Mouse (Mus musculus) liver, adult 2 months (tissue): ENCODE results near the gene Gm21762. TPM values are rescaled to one million over a fixed set of nuclear protein-coding genes. Genes with fewer than 3 reads are reported as not detected.
"Not testable (repeated sequence)": the region's sequence is repeated elsewhere in the genome, so short reads cannot be mapped to it uniquely, and the experiment has no call there.

Source experiments
- DNase-seq: peaks from one replicate; pipeline ENCODE4 v3.0.0-alpha.2; 2011; ENCODE audit warnings: low read depth, low spot score; ENCODE audit errors: extremely low read depth
- H3K27ac ChIP-seq: fragments of 200-500 bp; replicated peaks from 2 replicates; pipeline ENCODE4 v1.5.1; 2012; ENCODE audit warnings: low read depth, mild to moderate bottlenecking, control low read depth, inconsistent platforms, low read length; ENCODE audit not compliant: insufficient read depth
- H3K27me3 ChIP-seq: fragments of 200-500 bp; 2 replicates; pipeline ENCODE4 v1.6.1; 2012; ENCODE audit warnings: mild to moderate bottlenecking, moderate library complexity, low read length, inconsistent platforms; ENCODE audit not compliant: control insufficient read depth, insufficient read depth
- H3K36me3 ChIP-seq: fragments of 200-500 bp; 2 replicates; pipeline ENCODE4 v1.6.1; 2012; ENCODE audit warnings: low read length, inconsistent platforms; ENCODE audit not compliant: control insufficient read depth, insufficient read depth
- H3K4me1 ChIP-seq: fragments of 200-500 bp; 2 replicates; pipeline ENCODE4 v1.6.1; 2011; ENCODE audit warnings: low read length; ENCODE audit not compliant: control insufficient read depth, insufficient read depth
- H3K4me3 ChIP-seq: fragments of 200-500 bp; 2 replicates; pipeline ENCODE4 v1.5.1; 2011; ENCODE audit warnings: low read depth, mild to moderate bottlenecking, control low read depth, low read length, moderate library complexity; ENCODE audit not compliant: insufficient read depth
- H3K79me2 ChIP-seq: fragments of 200-500 bp; 2 replicates; pipeline ENCODE4 v1.6.1; 2012; ENCODE audit warnings: inconsistent platforms, mild to moderate bottlenecking, low read length, moderate library complexity; ENCODE audit not compliant: control insufficient read depth, insufficient read depth
- H3K9ac ChIP-seq: fragments of 200-500 bp; 2 replicates; pipeline ENCODE4 v1.6.1; 2012; ENCODE audit warnings: low read depth, mild to moderate bottlenecking, control low read depth, inconsistent platforms, low read length
- WGBS: fragments of 180-500 bp; shearing (Covaris S2); methylation state at CpG from one replicate; pipeline ENCODE4 v1.1.7; 2018; 5-methylcytosine and 5-hydroxymethylcytosine counted together
- polyA plus RNA-seq: library from polyadenylated mRNA; depleted of rRNA; stranded (reverse); fragments of >200 nt; gene quantifications from 2 replicates; pipeline ENCODE4 v1.2.3, GENCODE M21; 2012; rRNA removed
- total RNA-seq: library from RNA; depleted of rRNA; stranded (reverse); fragments of >200 nt; gene quantifications from 2 replicates; pipeline ENCODE4 v1.2.3, GENCODE M21; 2014; rRNA removed

Gm21762 gene
- total RNA-seq (0.20 and 0.55 TPM in 2 replicates), polyA plus RNA-seq (0.18 TPM in 1 of 2 replicates, not detected in the other)

DNA sequence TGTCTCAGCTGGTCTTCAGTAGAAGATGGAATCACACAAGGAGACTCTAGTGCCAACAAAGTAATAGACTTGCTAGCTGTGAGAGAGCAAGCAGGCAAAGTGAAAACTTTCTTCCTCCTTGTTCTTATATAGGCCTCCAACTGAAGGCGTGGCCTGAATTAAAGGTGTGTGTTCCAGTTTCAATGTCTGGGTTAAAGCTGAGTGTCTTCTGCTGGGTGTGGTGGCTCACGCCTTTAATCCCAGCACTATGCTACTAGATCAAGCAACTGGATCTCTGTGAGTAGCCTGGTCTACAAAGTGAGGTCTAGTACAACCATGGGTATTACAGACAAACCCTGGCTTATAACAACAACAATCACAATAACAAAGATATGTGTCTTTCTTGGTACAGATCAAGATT, at the start of gene Gm21762:
Gene Gm21762 (minus strand): TSS at position 101 of the 400 bp plus-strand sequence.
- H3K4me1 ChIP-seq, H3K27ac ChIP-seq, H3K79me2 ChIP-seq, H3K36me3 ChIP-seq, DNase-seq, H3K9ac ChIP-seq, H3K4me3 ChIP-seq, H3K27me3 ChIP-seq: not testable (repeated sequence)
- no CpG with 5 or more reads among the region's 2 CpGs for WGBS

DNA sequence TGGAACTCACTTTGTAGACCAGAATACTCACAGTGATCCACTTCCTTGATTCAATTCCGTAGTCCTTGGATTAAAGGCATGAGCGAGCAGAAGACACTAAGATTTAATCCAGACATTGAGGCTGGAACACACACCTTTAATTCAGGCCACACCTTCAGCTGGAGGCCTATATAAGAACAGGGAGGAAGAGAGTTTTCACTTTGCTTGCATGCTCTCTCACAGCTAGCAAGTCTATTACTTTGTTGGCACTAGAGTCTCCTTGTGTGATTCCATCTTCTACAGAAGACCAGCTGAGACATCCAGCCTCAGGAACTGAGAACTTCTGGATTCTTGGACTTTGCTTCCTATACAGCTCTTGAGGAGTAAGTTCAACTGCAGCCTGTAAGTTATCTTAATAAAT, 47.1 kb upstream of the Gm21762 start, which contains the start of gene AF067061:
Gene AF067061 (plus strand): TSS at position 245 of the 400 bp plus-strand sequence.
- DNase-seq, H3K27me3 ChIP-seq, H3K4me1 ChIP-seq, H3K36me3 ChIP-seq, H3K9ac ChIP-seq, H3K27ac ChIP-seq, H3K4me3 ChIP-seq, H3K79me2 ChIP-seq: not testable (repeated sequence)
- WGBS, result 77% methylated on average over 2 of the region's 2 CpGs

DNA sequence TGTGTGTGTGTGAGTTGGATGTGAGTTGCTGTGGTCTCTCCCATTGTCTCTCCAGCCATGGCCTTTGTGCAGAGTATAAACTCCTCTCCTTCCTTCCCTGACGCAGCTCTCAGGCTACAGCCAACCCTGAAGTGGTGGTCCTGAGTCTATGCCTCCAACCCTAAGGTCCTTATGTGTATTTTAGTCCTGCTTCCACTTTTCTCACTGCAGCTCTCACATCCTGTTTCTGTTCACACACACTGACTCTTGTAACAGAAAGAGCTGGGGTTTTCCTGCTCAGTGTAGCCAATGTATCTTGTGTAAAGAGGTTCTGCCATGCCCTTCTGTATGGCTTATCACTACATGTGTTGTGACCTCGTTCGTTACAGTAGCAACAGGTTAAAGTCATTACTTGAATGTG, 44.0 kb upstream of the Gm21762 start:
- DNase-seq, H3K9ac ChIP-seq, H3K36me3 ChIP-seq, H3K27me3 ChIP-seq, H3K4me3 ChIP-seq, H3K79me2 ChIP-seq, H3K27ac ChIP-seq, H3K4me1 ChIP-seq: not testable (repeated sequence)
- WGBS, result 46% methylated on average over 3 of the region's 3 CpGs

DNA sequence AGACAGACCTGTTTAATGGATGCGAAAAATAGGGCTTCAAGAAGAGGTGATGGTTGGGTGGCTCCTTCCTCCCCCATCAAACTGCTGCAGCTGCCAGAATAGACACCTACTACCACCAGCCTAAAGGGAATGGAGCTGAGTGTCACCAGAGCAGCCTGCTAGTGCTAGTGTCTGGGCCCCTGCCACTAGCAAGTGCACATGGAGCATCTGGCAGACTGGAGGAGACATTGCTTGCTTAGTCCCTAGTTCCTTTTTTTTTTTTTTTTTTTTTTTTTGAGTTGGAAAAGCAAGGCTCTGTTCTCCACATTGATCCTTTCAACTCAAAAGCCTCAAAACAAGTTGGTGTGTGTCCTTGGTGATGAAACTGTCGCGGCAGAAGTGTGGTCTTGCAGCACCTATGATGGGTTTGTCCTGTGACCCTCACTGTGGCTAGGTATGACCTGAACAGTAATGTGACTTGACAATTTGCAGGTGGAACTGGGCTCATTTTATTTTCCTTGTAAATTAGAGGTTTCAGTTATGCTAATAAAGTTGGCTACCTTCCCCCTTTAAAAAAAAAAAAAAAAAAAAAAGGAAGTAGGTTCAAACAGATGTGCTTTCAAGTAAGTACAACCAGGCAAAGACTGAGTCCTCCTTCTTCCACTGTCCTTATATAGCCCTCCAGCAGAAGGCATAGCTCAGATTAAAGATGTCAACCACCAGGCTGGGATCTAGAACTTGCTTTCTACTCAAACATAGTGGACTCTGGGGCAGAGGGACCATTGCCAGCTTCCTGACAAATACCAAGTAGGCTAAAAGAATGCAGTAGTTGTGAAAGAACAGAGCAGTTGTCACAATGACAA, 43.3 kb upstream of the Gm21762 start:
- not testable (repeated sequence) for H3K4me3 ChIP-seq, DNase-seq, H3K27ac ChIP-seq, H3K9ac ChIP-seq, H3K4me1 ChIP-seq, H3K79me2 ChIP-seq, H3K36me3 ChIP-seq, H3K27me3 ChIP-seq
- WGBS, result 78% methylated on average over 3 of the region's 3 CpGs

DNA sequence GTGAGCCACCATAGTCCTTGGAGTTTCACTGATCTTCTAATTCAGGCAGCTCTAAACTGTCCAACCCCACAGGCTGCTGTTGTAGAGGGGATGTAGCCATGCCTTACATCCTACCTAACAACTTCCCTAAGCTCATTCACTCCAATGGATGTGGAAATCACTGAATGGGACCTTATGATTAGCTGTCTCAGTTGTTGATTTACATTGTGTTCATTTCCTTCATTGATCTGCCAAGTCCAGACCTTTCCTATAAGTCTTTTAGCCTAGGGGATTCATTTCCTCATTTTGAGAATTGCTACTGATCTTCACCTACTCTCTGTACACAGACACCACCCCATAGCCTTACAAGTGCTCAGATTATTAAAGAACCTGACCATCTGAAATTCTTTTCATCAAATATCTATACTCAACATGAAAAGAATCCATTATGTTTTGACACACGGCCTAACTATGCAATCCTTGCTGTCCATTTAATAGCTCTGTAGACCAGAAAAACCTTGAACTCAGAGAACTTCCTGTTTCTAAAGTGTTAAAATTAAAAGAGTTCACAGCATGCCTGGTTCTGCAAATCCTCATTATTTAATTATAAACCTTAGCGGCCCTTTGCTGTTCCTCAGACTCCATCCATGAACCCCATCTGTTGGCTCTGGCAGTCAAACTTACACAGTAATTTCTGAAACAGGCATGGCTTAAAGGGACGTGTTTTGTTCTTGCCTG, 35.6 kb upstream of the Gm21762 start:
- DNase-seq, H3K27ac ChIP-seq, H3K4me3 ChIP-seq, H3K4me1 ChIP-seq, H3K79me2 ChIP-seq, H3K36me3 ChIP-seq, H3K27me3 ChIP-seq, H3K9ac ChIP-seq: not testable (repeated sequence)
- 76% methylated on average over 2 of the region's 3 CpGs for WGBS

DNA sequence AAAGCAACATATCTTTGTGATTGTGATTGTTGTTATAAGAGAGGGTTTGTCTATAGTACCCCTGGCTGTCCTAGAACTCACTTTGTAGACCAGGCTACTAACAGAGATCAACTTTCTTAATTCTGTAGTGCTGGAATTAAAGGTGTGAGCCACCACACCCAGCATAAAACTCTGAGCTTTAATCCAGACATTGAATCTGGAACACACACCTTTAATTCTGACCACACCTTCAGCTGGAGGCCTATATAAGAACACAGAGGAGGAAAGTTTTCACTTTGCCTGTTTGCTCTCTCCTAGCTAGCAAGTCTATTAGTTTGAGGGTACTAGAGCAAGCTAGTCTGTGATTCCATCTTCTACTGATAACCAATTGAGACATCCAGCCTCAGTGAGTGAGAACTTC, 23.1 kb upstream of the Gm21762 start, which contains the start of gene Gm21731:
Gene Gm21731 (plus strand): TSS at position 301 of the 400 bp plus-strand sequence.
- not testable (repeated sequence) for H3K9ac ChIP-seq, H3K4me1 ChIP-seq, DNase-seq, H3K4me3 ChIP-seq, H3K27ac ChIP-seq, H3K79me2 ChIP-seq, H3K36me3 ChIP-seq, H3K27me3 ChIP-seq

DNA sequence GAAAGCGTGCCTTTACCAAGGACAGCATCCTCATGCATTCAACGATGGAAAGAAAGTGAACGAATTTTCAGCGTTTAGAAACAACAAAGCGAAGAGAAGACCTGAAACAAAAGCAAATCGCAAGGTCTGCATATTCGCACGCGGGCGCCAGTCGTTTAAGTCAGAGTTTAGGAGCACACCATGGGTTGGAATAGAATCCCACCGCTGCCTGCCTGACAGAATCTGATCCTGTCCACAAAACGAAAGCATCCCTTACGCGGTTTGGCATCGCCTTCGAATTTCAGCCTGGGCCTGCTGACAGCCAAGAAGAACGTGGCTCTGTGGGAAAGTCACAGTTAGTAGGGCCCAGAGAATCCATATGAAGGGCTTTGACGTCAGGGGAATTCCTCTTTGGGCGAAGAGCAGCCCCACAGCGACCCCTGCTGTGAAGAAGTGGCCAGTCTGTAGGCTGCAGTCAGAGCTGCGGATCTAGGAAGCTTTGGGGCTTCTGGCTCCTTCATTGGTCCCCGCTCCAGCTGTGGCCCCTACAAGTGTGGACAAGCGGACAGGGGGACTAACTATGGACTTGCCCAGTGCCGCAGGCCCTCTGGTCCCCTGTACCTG, 16.8 kb upstream of the Gm21762 start:
- not testable (repeated sequence) for DNase-seq, H3K4me3 ChIP-seq
- WGBS, result 68% methylated on average over 12 of the region's 25 CpGs

DNA sequence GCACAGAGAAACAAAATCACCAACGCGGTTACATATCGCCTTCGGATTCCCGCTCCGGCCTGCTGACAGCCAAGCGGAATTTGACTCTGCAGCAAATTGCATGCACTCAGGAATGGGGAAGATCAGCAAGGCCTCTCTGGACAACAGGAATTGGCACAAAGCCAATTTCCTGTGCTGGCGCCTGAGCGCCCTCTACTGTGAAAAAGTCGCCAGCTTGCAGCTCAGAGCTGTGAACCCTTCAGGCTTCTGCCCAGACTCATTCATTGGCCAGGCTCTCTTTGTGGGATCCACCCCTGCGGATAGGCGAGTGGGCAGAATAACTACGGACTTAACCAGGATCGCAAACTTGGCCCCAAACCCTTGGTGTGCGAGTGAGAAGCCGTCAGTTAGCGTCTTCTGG, 16.1 kb upstream of the Gm21762 start:
- H3K27ac ChIP-seq, result not testable (repeated sequence)
- 92% methylated on average over 17 of the region's 17 CpGs for WGBS

More for the DNA sequence above, 16.8 kb upstream of the Gm21762 start:
- H3K36me3 ChIP-seq, H3K4me1 ChIP-seq, H3K27ac ChIP-seq, H3K79me2 ChIP-seq, H3K27me3 ChIP-seq, H3K9ac ChIP-seq: not testable (repeated sequence)

More for the DNA sequence above, 16.1 kb upstream of the Gm21762 start:
- not testable (repeated sequence) for H3K27me3 ChIP-seq, H3K9ac ChIP-seq, H3K36me3 ChIP-seq, H3K79me2 ChIP-seq, H3K4me1 ChIP-seq, DNase-seq, H3K4me3 ChIP-seq
